Mouse (Mus musculus): ENCODE measurements at regions not wholly inside any gene's neighbourhood (a gene's known extent, or its start where the extent isn't known, plus 50 kb on each side); places are given as distances from the start of the nearest gene placed in this dataset.

GRCm38 (mm10) chr2:48010308-48010707, 803.6 kb upstream of the Acvr2a start:
- Histone ChIP-seq H3K36me3 (ENCODE audit: control insufficient read depth, insufficient read depth, low read length) (no peaks in the 10 kb centered on the region), H3K27ac (ENCODE audit: low read length) (no peak overlapping the region), H3K9ac (ENCODE audit: low read length) (no peak overlapping the region), H3K4me2 (ENCODE audit: low read depth, low read length) (no peak overlapping the region), H3K4me1 (replicated peaks; ENCODE audit: control insufficient read depth, insufficient read depth, low read length) (no peaks in the 10 kb centered on the region), H3K4me3 (ENCODE audit: low read length) (no peak overlapping the region), H3K9me3 (ENCODE audit: control insufficient read depth, low read length) (no peaks in the 10 kb centered on the region), H3K27me3 (ENCODE audit: control insufficient read depth, insufficient read depth, low read depth, low read length) (no peaks in the 10 kb centered on the region)
- WGBS, result 87% methylated on average over 2 of the region's 2 CpGs
- no peak for ATAC-seq (ENCODE audit: low read depth)

GRCm38 (mm10) chr2:48027559-48027958, 786.4 kb upstream of the Acvr2a start:
- Histone ChIP-seq H3K27me3 (ENCODE audit: control insufficient read depth, insufficient read depth, low read depth, low read length) (no peaks in the 10 kb centered on the region), H3K4me1 (replicated peaks; ENCODE audit: control insufficient read depth, insufficient read depth, low read length) (no peaks in the 10 kb centered on the region), H3K4me2 (ENCODE audit: low read depth, low read length) (no peak overlapping the region), H3K27ac (ENCODE audit: low read length) (no peak overlapping the region), H3K9me3 (ENCODE audit: control insufficient read depth, low read length) (no peaks in the 10 kb centered on the region), H3K36me3 (ENCODE audit: control insufficient read depth, insufficient read depth, low read length) (no peaks in the 10 kb centered on the region), H3K4me3 (ENCODE audit: low read length) (no peak overlapping the region), H3K9ac (ENCODE audit: low read length) (no peak overlapping the region)
- ATAC-seq (ENCODE audit: low read depth), result no peak
- WGBS, result 85% methylated on average over 7 of the region's 7 CpGs

GRCm38 (mm10) chr2:48061375-48061774, 752.5 kb upstream of the Acvr2a start:
- Histone ChIP-seq H3K4me2 (ENCODE audit: low read depth, low read length) (no peak overlapping the region), H3K36me3 (ENCODE audit: control insufficient read depth, insufficient read depth, low read length) (no peaks in the 10 kb centered on the region), H3K27me3 (ENCODE audit: control insufficient read depth, insufficient read depth, low read depth, low read length) (no peaks in the 10 kb centered on the region), H3K4me3 (ENCODE audit: low read length) (no peak overlapping the region), H3K9me3 (ENCODE audit: control insufficient read depth, low read length) (no peaks in the 10 kb centered on the region), H3K27ac (ENCODE audit: low read length) (no peak overlapping the region), H3K4me1 (replicated peaks; ENCODE audit: control insufficient read depth, insufficient read depth, low read length) (no peaks in the 10 kb centered on the region), H3K9ac (ENCODE audit: low read length) (no peak overlapping the region)
- 35% methylated on average over 1 of the region's 1 CpGs for WGBS
- ATAC-seq (ENCODE audit: low read depth), result no peak

GRCm38 (mm10) chr2:48063436-48063835, 750.5 kb upstream of the Acvr2a start:
- Histone ChIP-seq H3K36me3 (ENCODE audit: control insufficient read depth, insufficient read depth, low read length) (no peaks in the 10 kb centered on the region), H3K9me3 (ENCODE audit: control insufficient read depth, low read length) (no peaks in the 10 kb centered on the region), H3K27me3 (ENCODE audit: control insufficient read depth, insufficient read depth, low read depth, low read length) (no peaks in the 10 kb centered on the region), H3K4me3 (ENCODE audit: low read length) (no peak overlapping the region), H3K27ac (ENCODE audit: low read length) (no peak overlapping the region), H3K4me1 (replicated peaks; ENCODE audit: control insufficient read depth, insufficient read depth, low read length) (no peaks in the 10 kb centered on the region), H3K9ac (ENCODE audit: low read length) (no peak overlapping the region), H3K4me2 (ENCODE audit: low read depth, low read length) (peak overlapping the region; percentile 11; the same call in 1 of the 2 replicates)
- 42% methylated on average over 9 of the region's 9 CpGs for WGBS
- ATAC-seq (ENCODE audit: low read depth), result no peak

GRCm38 (mm10) chr2:48065162-48065561, 748.7 kb upstream of the Acvr2a start:
- Histone ChIP-seq H3K36me3 (ENCODE audit: control insufficient read depth, insufficient read depth, low read length) (no peaks in the 10 kb centered on the region), H3K4me1 (replicated peaks; ENCODE audit: control insufficient read depth, insufficient read depth, low read length) (no peaks in the 10 kb centered on the region), H3K27me3 (ENCODE audit: control insufficient read depth, insufficient read depth, low read depth, low read length) (no peaks in the 10 kb centered on the region), H3K4me2 (ENCODE audit: low read depth, low read length) (no peak overlapping the region), H3K4me3 (ENCODE audit: low read length) (no peak overlapping the region), H3K27ac (ENCODE audit: low read length) (no peak overlapping the region), H3K9ac (ENCODE audit: low read length) (no peak overlapping the region), H3K9me3 (ENCODE audit: control insufficient read depth, low read length) (no peaks in the 10 kb centered on the region)
- ATAC-seq (ENCODE audit: low read depth), result no peak
- WGBS, result 61% methylated on average over 3 of the region's 3 CpGs

GRCm38 (mm10) chr2:48082120-48082799, 731.6 kb upstream of the Acvr2a start:
- Histone ChIP-seq H3K4me1 (replicated peaks; ENCODE audit: control insufficient read depth, insufficient read depth, low read length) (no peaks in the 10 kb centered on the region), H3K4me3 (ENCODE audit: low read length) (no peak overlapping the region), H3K36me3 (ENCODE audit: control insufficient read depth, insufficient read depth, low read length) (no peaks in the 10 kb centered on the region), H3K9ac (ENCODE audit: low read length) (no peak overlapping the region), H3K4me2 (ENCODE audit: low read depth, low read length) (no peak overlapping the region), H3K9me3 (ENCODE audit: control insufficient read depth, low read length) (no peaks in the 10 kb centered on the region), H3K27me3 (ENCODE audit: control insufficient read depth, insufficient read depth, low read depth, low read length) (no peaks in the 10 kb centered on the region), H3K27ac (ENCODE audit: low read length) (no peak overlapping the region)
- ATAC-seq (ENCODE audit: low read depth), result no peak
- 82% methylated on average over 3 of the region's 3 CpGs for WGBS

GRCm38 (mm10) chr2:48098287-48098686, 715.6 kb upstream of the Acvr2a start:
- H3K27me3 ChIP-seq (ENCODE audit: control insufficient read depth, insufficient read depth, low read depth, low read length), result no peaks in the 10 kb centered on the region
- WGBS, result 35% methylated on average over 1 of the region's 1 CpGs
- no peak overlapping the region for H3K27ac ChIP-seq (ENCODE audit: low read length)
- no peaks in the 10 kb centered on the region for H3K36me3 ChIP-seq (ENCODE audit: control insufficient read depth, insufficient read depth, low read length)
- no peak overlapping the region for H3K4me2 ChIP-seq (ENCODE audit: low read depth, low read length)
- no peaks in the 10 kb centered on the region for H3K9me3 ChIP-seq (ENCODE audit: control insufficient read depth, low read length)
- no peak for ATAC-seq (ENCODE audit: low read depth)
- H3K4me1 ChIP-seq (replicated peaks; ENCODE audit: control insufficient read depth, insufficient read depth, low read length), result 0 out of 2 replicates have a peak, but pooled peaks cover 2% of the 10 kb centered on the region
- no peak overlapping the region for H3K4me3 ChIP-seq (ENCODE audit: low read length)
- H3K9ac ChIP-seq (ENCODE audit: low read length), result no peak overlapping the region

GRCm38 (mm10) chr2:48098931-48099531, 714.9 kb upstream of the Acvr2a start:
- Histone ChIP-seq H3K36me3 (ENCODE audit: control insufficient read depth, insufficient read depth, low read length) (no peaks in the 10 kb centered on the region), H3K4me2 (ENCODE audit: low read depth, low read length) (no peak overlapping the region), H3K9ac (ENCODE audit: low read length) (no peak overlapping the region), H3K27me3 (ENCODE audit: control insufficient read depth, insufficient read depth, low read depth, low read length) (no peaks in the 10 kb centered on the region), H3K4me1 (replicated peaks; ENCODE audit: control insufficient read depth, insufficient read depth, low read length) (0 out of 2 replicates have a peak, but pooled peaks cover 2% of the 10 kb centered on the region), H3K9me3 (ENCODE audit: control insufficient read depth, low read length) (no peaks in the 10 kb centered on the region), H3K4me3 (ENCODE audit: low read length) (no peak overlapping the region), H3K27ac (ENCODE audit: low read length) (no peak overlapping the region)
- 63% methylated on average over 8 of the region's 8 CpGs for WGBS
- no peak for ATAC-seq (ENCODE audit: low read depth)

- no peaks in the 10 kb centered on the region for H3K9me3 ChIP-seq (ENCODE audit: control insufficient read depth, low read length)
- H3K4me3 ChIP-seq (ENCODE audit: low read length), result no peak overlapping the region
- H3K27ac ChIP-seq (ENCODE audit: low read length), result no peak overlapping the region
- no peaks in the 10 kb centered on the region for H3K36me3 ChIP-seq (ENCODE audit: control insufficient read depth, insufficient read depth, low read length)
- 41% methylated on average over 7 of the region's 7 CpGs for WGBS
- H3K4me2 ChIP-seq (ENCODE audit: low read depth, low read length), result no peak overlapping the region
- no peak for ATAC-seq (ENCODE audit: low read depth)
- no peaks in the 10 kb centered on the region for H3K27me3 ChIP-seq (ENCODE audit: control insufficient read depth, insufficient read depth, low read depth, low read length)
- H3K9ac ChIP-seq (ENCODE audit: low read length), result no peak overlapping the region
- H3K4me1 ChIP-seq (replicated peaks; ENCODE audit: control insufficient read depth, insufficient read depth, low read length), result no peaks in the 10 kb centered on the region
These were observed 690.2 kb upstream of the Acvr2a start for GRCm38 (mm10) chr2:48123662-48124061.
